Comparison of ENCODE assay signal across 23 mouse cellular contexts in the genomic region with DNA sequence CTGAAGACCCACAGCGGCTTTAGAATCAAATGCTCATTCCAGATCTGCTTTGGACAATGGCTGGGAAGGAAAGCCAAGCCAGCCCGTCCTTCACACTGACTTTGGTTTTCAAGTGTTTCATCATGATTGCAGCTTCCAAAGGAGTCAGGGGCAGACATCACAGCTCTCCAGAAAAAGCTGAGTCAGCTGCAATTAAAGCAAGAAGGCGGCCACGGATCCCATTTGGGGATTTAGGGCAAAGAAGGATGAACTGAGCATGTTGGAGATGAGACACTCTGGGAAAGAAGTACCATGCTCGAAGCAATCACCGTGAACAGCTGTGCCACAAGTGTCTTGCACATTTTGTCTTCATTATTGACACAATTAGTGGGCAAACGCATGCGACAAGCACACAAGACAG.
DNase-seq lines count a peak whose midpoint lies in the region; TF ChIP-seq lines count a peak whose summit lies in the region.
"Had no signal": no experiment of that assay in that cellular context is flagged by ENCODE, and none has a peak within 500 bp of the region (broad histone marks: within the 10 kb centered on the region; RNA-seq: fewer than 3 reads in every experiment).

No protein-coding gene starts in this region.

- H3K4me3 ChIP-seq in layer of hippocampus, adult 2 months = no peak overlapping the region
- no peak overlapping the region for H3K4me3 ChIP-seq in CH12.LX (replicated peaks in 1 of 3; ENCODE audit: low read depth in 2 of 3, low read length in 2 of 3, poor library complexity in 1 of 3)
- H3K4me3 ChIP-seq: embryonic facial prominence, embryonic 10.5 days; embryonic facial prominence, embryonic 12.5 days; forebrain, embryonic 13.5 days; forebrain, embryonic 15.5 days had no signal

- peak overlapping the region; percentile 79 for H3K27ac ChIP-seq in layer of hippocampus, adult 2 months
- H3K27ac ChIP-seq in CH12.LX (ENCODE audit: insufficient read depth, low read depth) = no peak overlapping the region
- H3K27ac ChIP-seq: embryonic facial prominence, embryonic 10.5 days; embryonic facial prominence, embryonic 12.5 days; forebrain, embryonic 13.5 days; forebrain, embryonic 15.5 days had no signal

- peaks cover 0 to 9% of the 10 kb centered on the region in 2 experiments; a peak in 2 of 4 replicates for H3K4me1 ChIP-seq in CH12.LX (ENCODE audit: control insufficient read depth in 1 of 2, insufficient read depth in 2 of 2)
- H3K4me1 ChIP-seq: embryonic facial prominence, embryonic 12.5 days; forebrain, embryonic 13.5 days; forebrain, embryonic 15.5 days had no signal

- dilution Hi-C loops in CH12.LX (cut with MboI; ENCODE audit: extremely low pct_ligation_motif_present, extremely low pct_unique_long_range_greater_than_20kb, low sequenced_read_pairs) = no loop called here

- H3K79me2 ChIP-seq in CH12.LX (replicated peaks; ENCODE audit: control insufficient read depth, extremely low read depth, insufficient read depth, poor library complexity, severe bottlenecking) = no peaks in the 10 kb centered on the region

- TF ChIP-seq RAD21 in CH12.LX (IDR thresholded peaks at IDR 0.05; ENCODE audit: low read depth, low read length) = no peak

- no peak for DNase-seq in layer of hippocampus, adult 2 months (ENCODE audit: low spot score in 2 of 2)
- no peak for DNase-seq in layer of hippocampus, postnatal 36 days
- DNase-seq in CH12.LX (ENCODE audit: extremely low read depth) = no peak
- peak; percentile 54 for DNase-seq in brain, adult 2 months (ENCODE audit: low read depth, low spot score)
- no peak for DNase-seq in gastrocnemius, postnatal 25 days
- DNase-seq in lung, postnatal 10 days = no peak
- DNase-seq: adrenal gland, adult 8-10 months; adrenal gland, postnatal 14 days; adrenal gland, postnatal 36 days; B cell, adult 2 months; cerebellum, adult 11 months; cerebellum, adult 18-20 months; cerebellum, adult 8-10 months; cerebellum, adult 9-11 months; cerebellum, postnatal 14 days; cerebellum, postnatal 36 days; forebrain, postnatal 0 days had no signal

- no peak for TF ChIP-seq CTCF in layer of hippocampus, adult 2 months (conservative IDR thresholded peaks at IDR 0.05)
- TF ChIP-seq CTCF in CH12.LX (conservative IDR thresholded peaks at IDR 0.05 in 1 of 2, IDR thresholded peaks at IDR 0.05 in 1 of 2; ENCODE audit: low read depth in 2 of 2, low read length in 2 of 2) = no peak

- H3K36me3 ChIP-seq in CH12.LX (replicated peaks in 1 of 2; ENCODE audit: control insufficient read depth in 1 of 2, insufficient read depth in 1 of 2, low read length in 1 of 2) = no peaks in the 10 kb centered on the region
- H3K36me3 ChIP-seq: embryonic facial prominence, embryonic 10.5 days; embryonic facial prominence, embryonic 12.5 days; forebrain, embryonic 15.5 days; G1E had no signal

- H3K9me3 ChIP-seq in CH12.LX (replicated peaks; ENCODE audit: low read length) = no peaks in the 10 kb centered on the region
- H3K9me3 ChIP-seq: embryonic facial prominence, embryonic 10.5 days; embryonic facial prominence, embryonic 12.5 days; forebrain, embryonic 13.5 days; forebrain, embryonic 15.5 days had no signal

- TF ChIP-seq POLR2A in CH12.LX (IDR thresholded peaks at IDR 0.05; ENCODE audit: low read depth, low read length) = no peak

- no peak overlapping the region for H3K9ac ChIP-seq in CH12.LX (ENCODE audit: insufficient read depth, low read depth)
- H3K9ac ChIP-seq: embryonic facial prominence, embryonic 12.5 days; forebrain, embryonic 13.5 days; forebrain, embryonic 15.5 days; forebrain, postnatal 0 days had no signal

- in situ Hi-C loops in CH12.LX (cut with MboI; ENCODE audit: low pct_ligation_motif_present, low pct_unique_long_range_greater_than_20kb, low sequenced_read_pairs) = no loop called here

- no peaks in the 10 kb centered on the region for H3K27me3 ChIP-seq in CH12.LX (replicated peaks)
- H3K27me3 ChIP-seq: embryonic facial prominence, embryonic 12.5 days; forebrain, embryonic 13.5 days; forebrain, embryonic 15.5 days; Patski had no signal

- no peak overlapping the region for H3K4me2 ChIP-seq in CH12.LX (ENCODE audit: insufficient read depth, low read depth, poor library complexity, severe bottlenecking)
- H3K4me2 ChIP-seq: embryonic facial prominence, embryonic 12.5 days; forebrain, embryonic 13.5 days; forebrain, embryonic 15.5 days had no signal

- no peak for TF ChIP-seq EP300 in CH12.LX (IDR thresholded peaks at IDR 0.05; ENCODE audit: low read length)

TF ChIP-seq in CH12.LX, 34 proteins besides CTCF, POLR2A, EP300 and RAD21:
- TF ChIP-seq MAFK (IDR thresholded peaks at IDR 0.05; ENCODE audit: insufficient replicate concordance, low read length) (peak; percentile 74), ELF1 (IDR thresholded peaks at IDR 0.05; ENCODE audit: low read depth, low read length) (no peak), RCOR1 (conservative IDR thresholded peaks at IDR 0.05; ENCODE audit: low read depth, low read length) (no peak), MXI1 (IDR thresholded peaks at IDR 0.05; ENCODE audit: low read depth, low read length) (no peak), MAX (IDR thresholded peaks at IDR 0.05; ENCODE audit: low read length) (no peak), HCFC1 (IDR thresholded peaks at IDR 0.05; ENCODE audit: low read depth, low read length) (no peak), TCF12 (IDR thresholded peaks at IDR 0.05; ENCODE audit: low read depth, low read length) (no peak), GABPA (IDR thresholded peaks at IDR 0.05; ENCODE audit: insufficient replicate concordance, low read depth, low read length) (no peak)
